Mouse (Mus musculus) stomach, postnatal 0 days (tissue): ENCODE measurements around the gene Cacna1a.

Experiments
- CTCF ChIP-seq: IDR thresholded peaks from 2 replicates; pipeline ENCODE4 v1.5.1; 2016; ENCODE audit warnings: antibody characterized with exemption, low read depth, mild to moderate bottlenecking, moderate library complexity
- EP300 ChIP-seq: optimal IDR thresholded peaks from 2 replicates; pipeline ENCODE3; 2016; ENCODE audit warnings: antibody characterized with exemption

DNA sequence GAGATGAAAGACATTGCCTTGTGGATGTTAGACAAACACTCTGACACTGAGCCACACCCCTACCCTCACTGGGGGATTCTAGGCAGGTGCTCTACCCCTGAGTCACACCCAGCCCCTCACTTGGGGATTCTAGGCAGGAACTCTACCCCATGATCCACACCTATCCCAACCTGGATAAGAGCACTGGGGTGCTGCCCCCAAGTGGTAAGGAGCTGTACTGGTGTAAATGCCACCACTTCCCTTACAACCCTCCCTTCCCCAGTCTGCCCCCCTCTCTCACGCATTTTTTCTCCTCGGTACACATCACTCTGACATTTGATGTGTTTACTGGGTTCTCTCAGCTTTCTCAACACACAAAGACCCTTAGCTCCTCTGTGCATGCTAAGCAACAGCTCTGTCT lies 125.5 kb downstream of the Cacna1a start:
- peak; percentile 71 for TF ChIP-seq CTCF
- no peak for TF ChIP-seq EP300
